Mouse (Mus musculus): ENCODE results near the gene Agl.

DNA sequence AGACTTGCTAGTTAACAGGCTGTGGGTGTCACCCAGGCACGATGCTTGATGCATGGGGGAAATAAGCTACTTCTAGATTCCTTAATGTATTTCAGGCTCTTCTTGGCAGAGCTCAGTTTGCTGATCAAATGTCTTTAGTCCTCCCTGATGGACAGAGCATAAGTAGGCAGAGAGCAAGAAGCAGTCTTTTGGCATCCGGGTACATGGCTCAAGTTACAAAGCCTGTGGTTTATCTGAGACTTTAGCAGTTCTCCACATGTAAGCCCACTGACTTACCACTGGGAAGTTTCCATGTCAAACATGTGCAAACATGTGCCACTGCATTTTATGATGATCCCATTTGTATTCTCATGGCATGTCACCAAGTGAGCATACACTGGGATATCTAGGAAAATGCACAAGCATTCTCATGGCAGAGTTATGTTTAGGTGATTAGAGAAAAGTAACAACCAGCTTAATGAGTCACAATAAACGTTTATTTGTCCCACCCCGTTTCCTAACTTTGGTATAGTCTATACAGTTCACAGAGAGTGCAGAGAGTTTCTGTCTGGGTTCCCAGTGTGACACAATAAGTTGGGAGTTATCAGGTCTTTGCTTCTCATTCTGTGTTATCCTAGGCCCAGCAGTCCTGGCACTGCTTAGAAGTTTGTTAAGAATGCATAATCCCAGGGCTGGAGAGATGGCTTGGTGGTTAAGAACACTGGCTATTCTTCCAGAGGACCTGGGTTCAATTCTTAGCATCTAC lies 18.7 kb upstream of the Agl start:
- no peak for TF ChIP-seq GATA1 (IDR thresholded peaks at IDR 0.05; ENCODE audit: borderline replicate concordance, low read length)
- no peak for TF ChIP-seq FLI1 (IDR thresholded peaks at IDR 0.05; ENCODE audit: low read length)

All from megakaryocyte, embryonic 14.5 days (primary cell).